Mouse (Mus musculus) heart, embryonic 16.5 days (tissue): ENCODE results near the gene Sult1c2. TPM values are rescaled to one million over a fixed set of nuclear protein-coding genes. Genes with fewer than 3 reads are reported as not detected.
"Not testable (repeated sequence)": the region's sequence is repeated elsewhere in the genome, so short reads cannot be mapped to it uniquely, and the experiment has no call there.

Source experiments
- ATAC-seq: fragments of 200-750 bp; cut with Nextera tagmentation; replicated peaks from 2 replicates; pipeline ENCODE4 v1.8.0; 2017; ENCODE audit warnings: moderate number of reproducible peaks; ENCODE audit not compliant: insufficient read depth, low FRiP score; ENCODE audit errors: extremely low read depth
- H3K27ac ChIP-seq: fragments of 300-500 bp; sonication (generic); 2 replicates; pipeline ENCODE4 v1.5.1; 2014; ENCODE audit warnings: mild to moderate bottlenecking, low read length, control low read depth, moderate library complexity
- H3K27me3 ChIP-seq: fragments of 300-500 bp; sonication (generic); 2 replicates; pipeline ENCODE4 v1.6.1; 2014; ENCODE audit warnings: low read length, mixed read lengths; ENCODE audit not compliant: control insufficient read depth, insufficient read depth
- H3K36me3 ChIP-seq: fragments of 300-500 bp; sonication (generic); 2 replicates; pipeline ENCODE4 v1.6.1; 2014; ENCODE audit not compliant: control insufficient read depth, insufficient read depth
- H3K4me1 ChIP-seq: fragments of 300-500 bp; sonication (generic); 2 replicates; pipeline ENCODE4 v1.6.1; 2014; ENCODE audit warnings: low read length, mixed read lengths; ENCODE audit not compliant: control insufficient read depth, insufficient read depth
- H3K4me2 ChIP-seq: fragments of 300-500 bp; sonication (generic); 2 replicates; pipeline ENCODE4 v1.6.1; 2014; ENCODE audit warnings: low read depth, mild to moderate bottlenecking, control low read depth, low read length
- H3K4me3 ChIP-seq: fragments of 300-500 bp; sonication (generic); 2 replicates; pipeline ENCODE4 v1.5.1; 2014; ENCODE audit warnings: mild to moderate bottlenecking, control low read depth, low read length
- H3K9ac ChIP-seq: fragments of 300-500 bp; sonication (generic); 2 replicates; pipeline ENCODE4 v1.6.1; 2014; ENCODE audit warnings: low read length, control low read depth
- H3K9me3 ChIP-seq: fragments of 300-500 bp; sonication (generic); replicated peaks from 2 replicates; pipeline ENCODE4 v1.6.1; 2016; ENCODE audit warnings: low read length; ENCODE audit not compliant: control insufficient read depth
- WGBS: fragments of 180-500 bp; shearing (Covaris S2); extraction: QIAGEN DNeasy Blood & Tissue Kit; methylation state at CpG from one replicate; pipeline ENCODE4 v1.1.7; 2014; 5-methylcytosine and 5-hydroxymethylcytosine counted together
- polyA plus RNA-seq: library from polyadenylated mRNA; unstranded; fragments of >200 nt; fragmentation: Nextera tagmentation; extraction: Ambion mirVana; gene quantifications from 2 replicates; pipeline ENCODE4 v1.2.1, GENCODE M21; 2015

The Sult1c2 gene
- polyA plus RNA-seq, 1 experiment from 2014 or later: 0.25 TPM

GRCm38 (mm10) chr17:53833366-53833765 lies 12.8 kb downstream of the Sult1c2 start:
- no peaks in the 10 kb centered on the region for H3K36me3 ChIP-seq
- ATAC-seq: no peak

DNA sequence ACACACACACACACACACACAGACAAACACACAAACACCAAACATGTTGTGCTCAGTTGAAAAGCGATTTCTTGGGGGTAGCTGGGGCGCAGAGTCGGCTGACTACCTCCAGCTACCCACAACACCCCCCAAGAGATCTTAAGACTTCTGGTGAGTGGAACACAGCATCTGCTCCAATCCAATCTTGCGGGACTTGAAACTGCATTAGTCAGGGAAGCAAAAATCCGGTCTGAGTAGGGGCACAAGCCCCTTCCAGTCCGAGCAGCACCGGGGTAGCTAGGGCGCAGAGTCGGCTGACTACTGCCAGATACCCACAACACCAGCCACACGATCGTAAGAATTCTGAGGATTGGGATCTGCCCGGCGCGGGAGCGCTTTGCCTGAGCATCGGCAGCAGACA lies 42.2 kb downstream of the Sult1c2 start:
- 79% methylated on average over 16 of the region's 16 CpGs for WGBS

More at GRCm38 (mm10) chr17:53833366-53833765, 12.8 kb downstream of the Sult1c2 start:
- Histone ChIP-seq H3K9me3 (no peaks in the 10 kb centered on the region; the same call in 1 of the 2 replicates), H3K4me2 (no peak overlapping the region), H3K4me1 (no peaks in the 10 kb centered on the region), H3K27ac (no peak overlapping the region), H3K27me3 (no peaks in the 10 kb centered on the region), H3K9ac (no peak overlapping the region), H3K4me3 (no peak overlapping the region)
- whole genome bisulfite sequencing: 45% methylated on average over 3 of the region's 3 CpGs

GRCm38 (mm10) chr17:53783381-53783780 lies 62.8 kb downstream of the Sult1c2 start:
- H3K27me3 ChIP-seq: no peaks in the 10 kb centered on the region
- WGBS: 64% methylated on average over 1 of the region's 1 CpGs
- H3K27ac ChIP-seq: no peak overlapping the region
- no peak for ATAC-seq
- H3K4me1 ChIP-seq: no peaks in the 10 kb centered on the region
- H3K36me3 ChIP-seq: no peaks in the 10 kb centered on the region
- H3K4me3 ChIP-seq: no peak overlapping the region
- H3K4me2 ChIP-seq: no peak overlapping the region
- H3K9me3 ChIP-seq: no peaks in the 10 kb centered on the region
- H3K9ac ChIP-seq: no peak overlapping the region

More for the DNA sequence above, 42.2 kb downstream of the Sult1c2 start:
- H3K4me2 ChIP-seq, H3K4me3 ChIP-seq, ATAC-seq, H3K27ac ChIP-seq, H3K36me3 ChIP-seq, H3K4me1 ChIP-seq, H3K27me3 ChIP-seq, H3K9ac ChIP-seq, H3K9me3 ChIP-seq: not testable (repeated sequence)

Other genes with a start within 250 kb of the Sult1c2 start
- 16.4 and 16.8 TPM in 2 replicates for gene Sgo1, start 157.0 kb downstream of the Sult1c2 start, polyA plus RNA-seq
- gene Sult1c1, start 144.3 kb upstream of the Sult1c2 start, polyA plus RNA-seq: not detected in 2 replicates